In the genomic region with DNA sequence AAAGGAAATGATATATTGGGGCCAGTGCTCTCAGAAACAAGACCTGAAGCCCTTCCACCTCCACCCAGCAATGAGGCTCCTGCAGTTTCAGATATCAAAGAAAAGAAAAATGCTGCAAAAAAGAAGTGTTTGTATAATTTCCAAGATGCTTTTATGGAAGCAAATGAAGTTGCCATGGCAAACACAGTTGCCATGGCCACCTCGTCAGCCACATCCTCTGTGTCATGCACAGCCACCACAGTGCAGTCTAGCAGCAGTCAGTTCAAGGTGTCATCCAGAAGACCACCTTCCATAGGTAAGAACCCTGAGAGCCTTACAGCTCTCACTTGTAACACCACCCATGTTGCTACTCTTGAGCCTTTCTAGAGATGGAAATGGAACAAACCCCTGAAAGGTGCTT, we compare ENCODE assay signal across 29 mouse cellular contexts. TPM values are rescaled to one million over a fixed set of nuclear protein-coding genes. Genes with fewer than 3 reads are reported as not detected.
A peak's percentile ranks its signal among the peaks of the same experiment; 100 is the strongest.
DNase-seq lines count a peak whose midpoint lies in the region; ATAC-seq and TF ChIP-seq lines count a peak whose summit lies in the region.
"Had no signal": no experiment of that assay in that cellular context is flagged by ENCODE, and none has a peak within 500 bp of the region (broad histone marks: within the 10 kb centered on the region; RNA-seq: fewer than 3 reads in every experiment).

No protein-coding gene starts in this region.

- no peak overlapping the region for H3K27ac ChIP-seq in forebrain, postnatal 0 days (ENCODE audit: low read depth, low read length)
- no peak overlapping the region for H3K27ac ChIP-seq in forebrain, embryonic 15.5 days (replicated peaks)
- peak overlapping the region; percentile 81 for H3K27ac ChIP-seq in layer of hippocampus, adult 2 months
- H3K27ac ChIP-seq: embryonic facial prominence, embryonic 12.5 days; hindbrain, embryonic 13.5 days; limb, embryonic 12.5 days; liver, embryonic 15.5 days; stomach, postnatal 0 days had no signal

- peak; percentile 53; the same call in 1 of the 2 replicates for ATAC-seq in forebrain, postnatal 0 days
- no peak for ATAC-seq in forebrain, embryonic 15.5 days (replicated peaks)
- ATAC-seq: CD4-positive, CD25-positive, alpha-beta regulatory T cell, adult 4 months had no signal

- no peak overlapping the region for H3K4me2 ChIP-seq in forebrain, postnatal 0 days (ENCODE audit: low read depth)
- no peak overlapping the region for H3K4me2 ChIP-seq in forebrain, embryonic 15.5 days (replicated peaks)
- H3K4me2 ChIP-seq: embryonic facial prominence, embryonic 12.5 days; heart, embryonic 12.5 days; hindbrain, embryonic 13.5 days; limb, embryonic 12.5 days; liver, embryonic 15.5 days; lung, embryonic 14.5 days had no signal

- peaks cover 67% of the 10 kb centered on the region for H3K36me3 ChIP-seq in forebrain, postnatal 0 days (ENCODE audit: insufficient read depth)
- peaks cover 65% of the 10 kb centered on the region for H3K36me3 ChIP-seq in forebrain, embryonic 15.5 days

- H3K4me3 ChIP-seq in forebrain, postnatal 0 days (ENCODE audit: low read depth, low read length): no peak overlapping the region
- H3K4me3 ChIP-seq in forebrain, embryonic 15.5 days: no peak overlapping the region
- no peak overlapping the region for H3K4me3 ChIP-seq in layer of hippocampus, adult 2 months
- H3K4me3 ChIP-seq: embryonic facial prominence, embryonic 12.5 days; heart, embryonic 12.5 days; hindbrain, embryonic 13.5 days; limb, embryonic 12.5 days; liver, embryonic 15.5 days had no signal

- no peak overlapping the region for H3K9ac ChIP-seq in forebrain, postnatal 0 days
- no peak overlapping the region for H3K9ac ChIP-seq in forebrain, embryonic 15.5 days (replicated peaks)
- H3K9ac ChIP-seq: embryonic facial prominence, embryonic 12.5 days; heart, embryonic 12.5 days; hindbrain, embryonic 13.5 days; limb, embryonic 12.5 days; liver, embryonic 15.5 days; lung, embryonic 14.5 days had no signal

- no peak for TF ChIP-seq CTCF in forebrain, postnatal 0 days (IDR thresholded peaks at IDR 0.05; ENCODE audit: low read depth)
- TF ChIP-seq CTCF in layer of hippocampus, adult 2 months (conservative IDR thresholded peaks at IDR 0.05): no peak

- no peaks in the 10 kb centered on the region for H3K9me3 ChIP-seq in forebrain, postnatal 0 days (ENCODE audit: low read length)
- H3K9me3 ChIP-seq in forebrain, embryonic 15.5 days: no peaks in the 10 kb centered on the region
- H3K9me3 ChIP-seq: embryonic facial prominence, embryonic 12.5 days; heart, embryonic 12.5 days; hindbrain, embryonic 13.5 days; limb, embryonic 12.5 days; liver, embryonic 15.5 days had no signal

- H3K27me3 ChIP-seq in forebrain, postnatal 0 days (ENCODE audit: insufficient read depth, low read length): no peaks in the 10 kb centered on the region
- no peaks in the 10 kb centered on the region for H3K27me3 ChIP-seq in forebrain, embryonic 15.5 days
- H3K27me3 ChIP-seq: embryonic facial prominence, embryonic 12.5 days; heart, embryonic 12.5 days; hindbrain, embryonic 13.5 days; limb, embryonic 12.5 days; liver, embryonic 15.5 days had no signal

- no peaks in the 10 kb centered on the region for H3K4me1 ChIP-seq in forebrain, postnatal 0 days (ENCODE audit: insufficient read depth)
- no peaks in the 10 kb centered on the region for H3K4me1 ChIP-seq in forebrain, embryonic 15.5 days
- H3K4me1 ChIP-seq: embryonic facial prominence, embryonic 12.5 days; heart, embryonic 12.5 days; hindbrain, embryonic 13.5 days; limb, embryonic 12.5 days; liver, embryonic 15.5 days had no signal

- 76% methylated on average over 1 of the region's 1 CpGs for WGBS in forebrain, postnatal 0 days
- 83% methylated on average over 1 of the region's 1 CpGs for WGBS in forebrain, embryonic 15.5 days

- peak; percentile 18 for DNase-seq in forebrain, postnatal 0 days
- peak in 1 of 2 experiments; percentile 23 for DNase-seq in layer of hippocampus, adult 2 months (ENCODE audit: low spot score in 2 of 2)
- DNase-seq in layer of hippocampus, adult 9-10 months (ENCODE audit: low spot score): no peak
- peak; percentile 63 for DNase-seq in CD4-positive helper T cell, adult 2 months (ENCODE audit: low read depth, low spot score)
- peak; percentile 33 for DNase-seq in layer of hippocampus, adult 9-11 months
- DNase-seq in B cell, adult 2 months: no peak
- DNase-seq: adrenal gland, adult 2 months; adrenal gland, postnatal 36 days; cerebellum, adult 8-10 months; cerebellum, postnatal 25 days; embryo, embryonic 11 days; gastrocnemius, postnatal 25 days; heart, adult 18-20 months; heart, postnatal 4 days; kidney, adult 11 months; kidney, postnatal 36 days; lung, embryonic 14.5 days; lung, postnatal 14 days; midbrain, embryonic 14.5 days; thymus, adult 2 months; thymus, postnatal 4 days had no signal

RNA-seq across cellular contexts. Expression of a gene that starts 54.8 kb away (rescaled TPM):
- 7.2 and 9.7 TPM in 2 replicates for total RNA-seq in forebrain, postnatal 0 days (2014; rRNA removed)
- polyA plus RNA-seq in forebrain, postnatal 0 days (2015; fragmentation: Nextera tagmentation; extraction: Ambion mirVana): 4.9 and 9.4 TPM in 2 replicates
- 6.4 and 7.0 TPM in 2 replicates for polyA plus RNA-seq in forebrain, embryonic 15.5 days (2015; fragmentation: Nextera tagmentation; extraction: Ambion mirVana)
- total RNA-seq in layer of hippocampus, adult 2 months (2021): 10 to 100 TPM; 29.9 to 30.9 TPM

Comparison
In these comparisons a context has a peak if more than half of its experiments do, and no peak if none do; other contexts are left out.
1. DNase-seq: peak in forebrain, postnatal 0 days (single experiment), CD4-positive helper T cell, adult 2 months (single experiment) and layer of hippocampus, adult 9-11 months (single experiment); none in layer of hippocampus, adult 9-10 months (single experiment) and B cell, adult 2 months (0 of 2).